Mouse (Mus musculus): ENCODE data around the gene Ces1c. TPM values are rescaled to one million over a fixed set of nuclear protein-coding genes. Genes with fewer than 3 reads are reported as not detected.

Gene Ces1c
- polyA plus RNA-seq, 1 experiment from 2014 or later, result 6.0 TPM

DNA sequence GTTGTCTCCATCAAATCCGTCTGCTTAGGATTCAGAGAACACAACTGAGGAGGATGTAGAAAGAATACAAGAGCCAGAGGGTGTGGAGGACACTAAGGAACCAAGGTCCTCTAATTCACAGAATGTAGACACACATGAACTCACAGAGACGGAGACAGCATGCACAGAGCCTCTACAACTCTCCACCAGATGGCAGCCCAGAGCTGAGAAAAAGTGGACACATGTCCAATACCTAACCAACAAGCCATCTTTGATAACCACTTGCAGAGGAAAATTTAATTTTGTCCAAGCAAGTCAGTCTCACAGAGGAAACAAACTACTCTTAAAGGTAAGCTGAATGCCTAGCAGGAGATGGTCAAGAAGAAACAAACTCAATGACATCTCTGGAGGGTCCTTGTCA, 71.9 kb downstream of the Ces1c start:
- no peak for ATAC-seq
- no peaks in the 10 kb centered on the region for H3K36me3 ChIP-seq (ENCODE audit: control insufficient read depth, insufficient read depth)
- TF ChIP-seq CTCF (IDR thresholded peaks at IDR 0.05; ENCODE audit: low read depth), result peak; percentile 90
- H3K9me3 ChIP-seq (ENCODE audit: control insufficient read depth), result no peaks in the 10 kb centered on the region
- no peak overlapping the region for H3K4me2 ChIP-seq (replicated peaks; ENCODE audit: low read depth)
- H3K4me3 ChIP-seq (ENCODE audit: low read depth, low read length), result no peak overlapping the region
- 8% methylated on average over 2 of the region's 2 CpGs for WGBS
- H3K27ac ChIP-seq (ENCODE audit: low read depth, low read length), result no peak overlapping the region
- no peak overlapping the region for H3K9ac ChIP-seq (ENCODE audit: low read depth, low read length)
- no peaks in the 10 kb centered on the region; the same call in 1 of the 2 replicates for H3K27me3 ChIP-seq (replicated peaks; ENCODE audit: control insufficient read depth, insufficient read depth, low read length)
- H3K4me1 ChIP-seq (replicated peaks; ENCODE audit: control insufficient read depth, insufficient read depth, low read length), result no peaks in the 10 kb centered on the region

DNA sequence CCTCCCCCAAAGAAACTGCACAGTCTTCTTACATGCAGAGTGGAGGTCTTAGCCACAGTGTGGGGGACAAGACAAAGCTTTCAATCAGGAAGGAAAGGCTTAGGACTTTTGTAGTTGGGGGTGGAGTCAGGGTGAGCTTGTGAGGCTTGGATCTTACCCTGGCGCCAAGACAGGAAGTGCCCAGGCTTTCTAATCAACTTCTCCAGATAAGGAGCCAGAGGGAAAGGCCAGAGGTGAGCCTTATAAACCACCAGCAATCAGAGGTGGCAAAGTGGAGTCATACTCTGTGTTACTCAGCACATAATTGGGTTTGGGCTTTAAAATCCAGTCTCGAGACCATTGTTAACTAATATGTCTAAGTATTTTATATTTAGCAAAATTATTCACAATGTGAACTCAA, 75.8 kb downstream of the Ces1c start:
- no peak overlapping the region for H3K4me2 ChIP-seq (replicated peaks; ENCODE audit: low read depth)
- no peak overlapping the region for H3K4me3 ChIP-seq (ENCODE audit: low read depth, low read length)
- H3K9ac ChIP-seq (ENCODE audit: low read depth, low read length), result no peak overlapping the region
- ATAC-seq, result no peak
- H3K27ac ChIP-seq (ENCODE audit: low read depth, low read length), result no peak overlapping the region
- 29% methylated on average over 2 of the region's 2 CpGs for WGBS
- H3K4me1 ChIP-seq (replicated peaks; ENCODE audit: control insufficient read depth, insufficient read depth, low read length), result no peaks in the 10 kb centered on the region
- H3K9me3 ChIP-seq (ENCODE audit: control insufficient read depth), result no peaks in the 10 kb centered on the region
- no peaks in the 10 kb centered on the region; the same call in 1 of the 2 replicates for H3K27me3 ChIP-seq (replicated peaks; ENCODE audit: control insufficient read depth, insufficient read depth, low read length)
- TF ChIP-seq CTCF (IDR thresholded peaks at IDR 0.05; ENCODE audit: low read depth), result no peak
- H3K36me3 ChIP-seq (ENCODE audit: control insufficient read depth, insufficient read depth), result no peaks in the 10 kb centered on the region

Other genes with a start within 250 kb of the Ces1c start
- 0.16 TPM in 1 of 2 replicates, not detected in the other for gene Capns2, start 229.9 kb downstream of the Ces1c start, polyA plus RNA-seq (2015; fragmentation: Nextera tagmentation; extraction: Ambion mirVana)
- gene Slc6a2, start 171.2 kb downstream of the Ces1c start, polyA plus RNA-seq (2015; fragmentation: Nextera tagmentation; extraction: Ambion mirVana), result not detected in 2 replicates
- not detected in 2 replicates for gene Ces1a, start 83.1 kb downstream of the Ces1c start, polyA plus RNA-seq (2015; fragmentation: Nextera tagmentation; extraction: Ambion mirVana)
- 0.10 TPM in 1 of 2 replicates, not detected in the other for gene Ces1b, start 51.3 kb downstream of the Ces1c start, polyA plus RNA-seq (2015; fragmentation: Nextera tagmentation; extraction: Ambion mirVana)
- 0.14 and 0.22 TPM in 2 replicates for gene Ces1d, start 66.6 kb upstream of the Ces1c start, polyA plus RNA-seq (2015; fragmentation: Nextera tagmentation; extraction: Ambion mirVana)
- 0.66 and 1.1 TPM in 2 replicates for gene Ces1e, start 98.3 kb upstream of the Ces1c start, polyA plus RNA-seq (2015; fragmentation: Nextera tagmentation; extraction: Ambion mirVana)
- 0.59 and 0.71 TPM in 2 replicates for gene Ces1f, start 148.5 kb upstream of the Ces1c start, polyA plus RNA-seq (2015; fragmentation: Nextera tagmentation; extraction: Ambion mirVana)
- 0.16 TPM in 1 of 2 replicates, not detected in the other for gene Ces1g, start 206.0 kb upstream of the Ces1c start, polyA plus RNA-seq (2015; fragmentation: Nextera tagmentation; extraction: Ambion mirVana)
- gene Ces1h, start 248.4 kb upstream of the Ces1c start, polyA plus RNA-seq (2015; fragmentation: Nextera tagmentation; extraction: Ambion mirVana), result not detected in 2 replicates

Data from intestine, postnatal 0 days (tissue).